8 mouse cellular contexts compared by ENCODE assay signal in the genomic region with DNA sequence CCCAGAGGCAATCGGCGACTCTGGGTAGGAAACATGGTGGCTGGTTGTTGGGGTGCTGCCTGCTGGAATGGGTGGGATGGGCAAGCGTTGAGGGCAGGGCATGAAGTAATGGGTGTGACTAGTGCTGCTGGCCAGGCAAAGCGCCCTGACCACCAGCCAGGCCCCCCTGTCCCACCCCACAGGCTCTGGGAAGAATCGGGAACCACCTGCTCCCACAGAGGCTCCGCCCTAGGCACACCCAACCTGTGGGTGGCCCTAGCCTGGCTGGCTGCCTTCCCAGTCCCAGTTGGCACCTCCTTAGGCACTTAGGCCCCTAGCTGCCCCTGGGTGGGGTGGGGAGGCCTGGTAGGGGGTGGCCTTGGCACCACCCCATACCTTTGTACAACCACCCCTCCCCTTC. TPM values are rescaled to one million over a fixed set of nuclear protein-coding genes. Genes with fewer than 3 reads are reported as not detected.
DNase-seq lines count a peak whose midpoint lies in the region; ATAC-seq and TF ChIP-seq lines count a peak whose summit lies in the region.

No protein-coding gene starts in this region.

- 91% methylated on average over 6 of the region's 6 CpGs for WGBS in midbrain, embryonic 15.5 days
- 88% methylated on average over 6 of the region's 6 CpGs for WGBS in midbrain, embryonic 16.5 days
- WGBS in heart, postnatal 0 days, result 67% methylated on average over 6 of the region's 6 CpGs

- no peak for ATAC-seq in midbrain, embryonic 15.5 days (replicated peaks)
- ATAC-seq in midbrain, embryonic 16.5 days, result no peak
- 0 out of 2 replicates have a peak, but pooled peaks have one; percentile 3 for ATAC-seq in erythroblast, adult 5-6 weeks (replicated peaks; ENCODE audit: low FRiP score, poor library complexity, severe bottlenecking)
- no peak for ATAC-seq in heart, postnatal 0 days (ENCODE audit: insufficient read depth, low read depth)

- no peak for TF ChIP-seq CTCF in heart, postnatal 0 days (IDR thresholded peaks at IDR 0.05; ENCODE audit: low read depth)

- H3K9me3 ChIP-seq in midbrain, embryonic 15.5 days, result no peaks in the 10 kb centered on the region
- no peaks in the 10 kb centered on the region for H3K9me3 ChIP-seq in midbrain, embryonic 16.5 days (replicated peaks; ENCODE audit: control insufficient read depth, low read length, poor library complexity, severe bottlenecking)
- no peaks in the 10 kb centered on the region for H3K9me3 ChIP-seq in heart, postnatal 0 days (replicated peaks; ENCODE audit: control insufficient read depth, low read length)

- TF ChIP-seq EP300 in heart, postnatal 0 days (IDR thresholded peaks at IDR 0.05; ENCODE audit: low read depth), result no peak

- peak overlapping the region; percentile 0; the same call in 1 of the 2 replicates for H3K4me2 ChIP-seq in midbrain, embryonic 15.5 days
- no peak overlapping the region for H3K4me2 ChIP-seq in midbrain, embryonic 16.5 days (ENCODE audit: low read length)
- no peak overlapping the region for H3K4me2 ChIP-seq in heart, postnatal 0 days (ENCODE audit: low read depth, low read length)

- no peak overlapping the region for H3K4me3 ChIP-seq in midbrain, embryonic 15.5 days
- H3K4me3 ChIP-seq in midbrain, embryonic 16.5 days (ENCODE audit: low read depth, low read length), result no peak overlapping the region
- no peak overlapping the region for H3K4me3 ChIP-seq in heart, postnatal 0 days (ENCODE audit: low read depth, low read length)

- no peak overlapping the region for H3K27ac ChIP-seq in midbrain, embryonic 15.5 days
- H3K27ac ChIP-seq in midbrain, embryonic 16.5 days (ENCODE audit: low read length), result no peak overlapping the region
- peak overlapping the region; percentile 99 for H3K27ac ChIP-seq in heart, postnatal 0 days (ENCODE audit: low read depth)

- H3K4me1 ChIP-seq in midbrain, embryonic 15.5 days, result peaks cover 51% of the 10 kb centered on the region
- H3K4me1 ChIP-seq in midbrain, embryonic 16.5 days (ENCODE audit: control insufficient read depth, insufficient read depth, low read length), result peaks cover 20% of the 10 kb centered on the region
- peaks cover 31% of the 10 kb centered on the region for H3K4me1 ChIP-seq in heart, postnatal 0 days (ENCODE audit: control insufficient read depth, insufficient read depth)

- peaks cover 3% of the 10 kb centered on the region; the same call in 1 of the 2 replicates for H3K36me3 ChIP-seq in midbrain, embryonic 15.5 days (replicated peaks)
- H3K36me3 ChIP-seq in midbrain, embryonic 16.5 days (ENCODE audit: control insufficient read depth, insufficient read depth, low read length), result peaks cover 9% of the 10 kb centered on the region; the same call in 1 of the 2 replicates
- H3K36me3 ChIP-seq in heart, postnatal 0 days (replicated peaks; ENCODE audit: control insufficient read depth, insufficient read depth, low read length), result peaks cover 33% of the 10 kb centered on the region

- DNase-seq in heart, postnatal 0 days (ENCODE audit: low spot score), result no peak
- DNase-seq in kidney, postnatal 14 days, result peak; percentile 78
- peak; percentile 59 to 82 for DNase-seq in lung, postnatal 4 days
- no peak for DNase-seq in embryo, embryonic 10 days (ENCODE audit: low spot score)
- DNase-seq in embryo, embryonic 11 days, result no peak

- peak overlapping the region; percentile 2; the same call in 1 of the 2 replicates for H3K9ac ChIP-seq in midbrain, embryonic 15.5 days
- H3K9ac ChIP-seq in midbrain, embryonic 16.5 days (ENCODE audit: low read depth, low read length), result no peak overlapping the region
- H3K9ac ChIP-seq in heart, postnatal 0 days (replicated peaks; ENCODE audit: low read depth, low read length), result peak overlapping the region; percentile 7; the same call in 1 of the 2 replicates

- H3K27me3 ChIP-seq in midbrain, embryonic 15.5 days (replicated peaks), result no peaks in the 10 kb centered on the region
- no peaks in the 10 kb centered on the region for H3K27me3 ChIP-seq in midbrain, embryonic 16.5 days (ENCODE audit: control insufficient read depth, insufficient read depth, low read depth, low read length)
- H3K27me3 ChIP-seq in heart, postnatal 0 days (ENCODE audit: control insufficient read depth, insufficient read depth, low read length), result no peaks in the 10 kb centered on the region

RNA-seq across cellular contexts. Expression of a gene that starts 2.2 kb away (rescaled TPM):
- 29.5 and 29.9 TPM in 2 replicates for polyA plus RNA-seq in midbrain, embryonic 15.5 days (2015; fragmentation: Nextera tagmentation; extraction: Ambion mirVana)
- 15.5 and 21.1 TPM in 2 replicates for polyA plus RNA-seq in midbrain, embryonic 16.5 days (2015; fragmentation: Nextera tagmentation; extraction: Ambion mirVana)
- total RNA-seq in erythroblast, adult 5-6 weeks (2015; ENCODE audit: low replicate concordance), result 5.0 and 7.7 TPM in 2 replicates
- 3.9 and 7.4 TPM in 2 replicates for total RNA-seq in erythroblast, adult 5-6 weeks (2017; ENCODE audit: low replicate concordance)
- total RNA-seq in heart, postnatal 0 days (2014; rRNA removed; ENCODE audit: low replicate concordance), result 100 and 122 TPM in 2 replicates
- 12.4 and 15.8 TPM in 2 replicates for polyA plus RNA-seq in heart, postnatal 0 days (2015; fragmentation: Nextera tagmentation; extraction: Ambion mirVana)

RNA-seq across cellular contexts. Expression of a gene that starts 5.3 kb away (rescaled TPM):
- polyA plus RNA-seq in midbrain, embryonic 15.5 days (2015; fragmentation: Nextera tagmentation; extraction: Ambion mirVana), result 65.7 and 66.9 TPM in 2 replicates
- polyA plus RNA-seq in midbrain, embryonic 16.5 days (2015; fragmentation: Nextera tagmentation; extraction: Ambion mirVana), result 70.3 and 81.6 TPM in 2 replicates
- total RNA-seq in erythroblast, adult 5-6 weeks (2015; ENCODE audit: low replicate concordance), result not detected in 2 replicates
- total RNA-seq in erythroblast, adult 5-6 weeks (2017; ENCODE audit: low replicate concordance), result not detected in 2 replicates
- total RNA-seq in heart, postnatal 0 days (2014; rRNA removed; ENCODE audit: low replicate concordance), result 2.8 and 5.9 TPM in 2 replicates
- polyA plus RNA-seq in heart, postnatal 0 days (2015; fragmentation: Nextera tagmentation; extraction: Ambion mirVana), result 1.0 and 1.1 TPM in 2 replicates

RNA-seq across cellular contexts. Expression of a gene that starts 7.5 kb away (rescaled TPM):
- 444 and 468 TPM in 2 replicates for polyA plus RNA-seq in midbrain, embryonic 15.5 days (2015; fragmentation: Nextera tagmentation; extraction: Ambion mirVana)
- 433 and 454 TPM in 2 replicates for polyA plus RNA-seq in midbrain, embryonic 16.5 days (2015; fragmentation: Nextera tagmentation; extraction: Ambion mirVana)
- total RNA-seq in erythroblast, adult 5-6 weeks (2015; ENCODE audit: low replicate concordance), result 43.3 and 48.8 TPM in 2 replicates
- 12.1 and 17.3 TPM in 2 replicates for total RNA-seq in erythroblast, adult 5-6 weeks (2017; ENCODE audit: low replicate concordance)
- total RNA-seq in heart, postnatal 0 days (2014; rRNA removed; ENCODE audit: low replicate concordance), result 970 and 972 TPM in 2 replicates
- 1,858 and 1,876 TPM in 2 replicates for polyA plus RNA-seq in heart, postnatal 0 days (2015; fragmentation: Nextera tagmentation; extraction: Ambion mirVana)

RNA-seq across cellular contexts. Expression of a gene that starts 19.9 kb away (rescaled TPM):
- 364 and 392 TPM in 2 replicates for polyA plus RNA-seq in midbrain, embryonic 15.5 days (2015; fragmentation: Nextera tagmentation; extraction: Ambion mirVana)
- polyA plus RNA-seq in midbrain, embryonic 16.5 days (2015; fragmentation: Nextera tagmentation; extraction: Ambion mirVana), result 380 and 398 TPM in 2 replicates
- total RNA-seq in erythroblast, adult 5-6 weeks (2015; ENCODE audit: low replicate concordance), result 3.6 and 3.7 TPM in 2 replicates
- 14.6 and 16.3 TPM in 2 replicates for total RNA-seq in erythroblast, adult 5-6 weeks (2017; ENCODE audit: low replicate concordance)
- 121 and 163 TPM in 2 replicates for total RNA-seq in heart, postnatal 0 days (2014; rRNA removed; ENCODE audit: low replicate concordance)
- polyA plus RNA-seq in heart, postnatal 0 days (2015; fragmentation: Nextera tagmentation; extraction: Ambion mirVana), result 208 and 330 TPM in 2 replicates

RNA-seq across cellular contexts. Expression of a gene that starts 26.8 kb away (rescaled TPM):
- polyA plus RNA-seq in midbrain, embryonic 15.5 days (2015; fragmentation: Nextera tagmentation; extraction: Ambion mirVana), result 13.3 and 14.7 TPM in 2 replicates
- polyA plus RNA-seq in midbrain, embryonic 16.5 days (2015; fragmentation: Nextera tagmentation; extraction: Ambion mirVana), result 11.0 and 11.4 TPM in 2 replicates
- total RNA-seq in erythroblast, adult 5-6 weeks (2015; ENCODE audit: low replicate concordance), result 7.5 TPM in 1 of 2 replicates, not detected in the other
- total RNA-seq in erythroblast, adult 5-6 weeks (2017; ENCODE audit: low replicate concordance), result 5.9 TPM in 1 of 2 replicates, not detected in the other
- 0.66 and 8.9 TPM in 2 replicates for total RNA-seq in heart, postnatal 0 days (2014; rRNA removed; ENCODE audit: low replicate concordance)
- 4.6 and 5.7 TPM in 2 replicates for polyA plus RNA-seq in heart, postnatal 0 days (2015; fragmentation: Nextera tagmentation; extraction: Ambion mirVana)

Comparison
In these comparisons a context has a peak if more than half of its experiments do, and no peak if none do; other contexts are left out.
1. DNase-seq: peak in kidney, postnatal 14 days (single experiment) and lung, postnatal 4 days (2 of 2); none in heart, postnatal 0 days (single experiment), embryo, embryonic 10 days (single experiment) and embryo, embryonic 11 days (single experiment).
2. RNA of a gene that starts 5.3 kb away (polyA plus RNA-seq): 70.3 to 81.6 TPM in midbrain, embryonic 16.5 days and 65.7 to 66.9 TPM in midbrain, embryonic 15.5 days; 1.0 to 1.1 TPM in heart, postnatal 0 days; every median in the first group is over 10 times any median in the second.